Mouse (Mus musculus): Measurements from ENCODE around the gene Snd1.
A peak's percentile ranks its signal among the peaks of the same experiment; 100 is the strongest.
"Not testable (repeated sequence)": the region's sequence is repeated elsewhere in the genome, so short reads cannot be mapped to it uniquely, and the experiment has no call there.

Gene Snd1

DNA sequence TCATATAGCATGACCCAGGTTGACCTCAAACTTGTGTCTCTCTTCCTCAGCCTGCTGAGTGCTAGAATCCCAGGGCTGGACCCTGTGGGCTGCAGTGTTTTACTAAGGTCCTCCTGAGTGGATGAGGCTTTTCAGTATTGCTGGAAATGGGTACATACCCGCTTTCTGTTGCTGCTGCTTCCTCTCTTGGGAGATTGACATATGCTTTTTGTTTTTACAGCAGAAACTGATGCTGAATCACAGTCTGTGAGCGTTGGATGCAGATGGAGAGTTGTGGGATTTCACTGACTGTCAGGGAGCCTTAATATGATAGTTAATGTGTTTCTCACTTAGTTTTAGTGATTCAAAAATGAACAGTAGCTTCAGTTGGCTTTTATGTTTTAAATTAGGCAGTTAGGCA, 11.5 kb downstream of the Snd1 start:
- DNase-seq: no peak

- no peak for DNase-seq
These were observed 12.0 kb downstream of the Snd1 start for GRCm38 (mm10) chr6:28486905-28487304.

- no peak for DNase-seq
These were observed 13.4 kb downstream of the Snd1 start for GRCm38 (mm10) chr6:28488204-28488851.

DNA sequence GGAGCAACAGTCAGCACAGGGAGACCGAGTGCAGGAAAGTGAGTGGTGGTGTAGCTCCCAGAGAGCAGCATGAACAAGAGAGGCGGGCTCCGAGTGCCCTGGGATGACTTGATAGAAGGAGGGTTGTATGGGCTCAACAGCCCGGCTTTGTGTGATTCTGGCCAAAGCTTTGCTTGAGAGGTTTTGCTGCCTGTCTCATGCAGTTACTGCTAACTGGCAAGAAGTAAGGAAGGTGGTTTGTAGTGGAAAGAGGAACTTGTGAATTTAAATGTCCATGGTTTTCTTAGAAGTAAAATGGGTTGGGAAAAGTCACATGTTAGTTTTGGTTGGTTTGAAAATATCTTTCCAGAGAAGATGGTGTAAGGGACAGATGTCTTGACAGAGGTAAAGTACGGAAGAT, 15.7 kb downstream of the Snd1 start:
- no peak for DNase-seq

DNA sequence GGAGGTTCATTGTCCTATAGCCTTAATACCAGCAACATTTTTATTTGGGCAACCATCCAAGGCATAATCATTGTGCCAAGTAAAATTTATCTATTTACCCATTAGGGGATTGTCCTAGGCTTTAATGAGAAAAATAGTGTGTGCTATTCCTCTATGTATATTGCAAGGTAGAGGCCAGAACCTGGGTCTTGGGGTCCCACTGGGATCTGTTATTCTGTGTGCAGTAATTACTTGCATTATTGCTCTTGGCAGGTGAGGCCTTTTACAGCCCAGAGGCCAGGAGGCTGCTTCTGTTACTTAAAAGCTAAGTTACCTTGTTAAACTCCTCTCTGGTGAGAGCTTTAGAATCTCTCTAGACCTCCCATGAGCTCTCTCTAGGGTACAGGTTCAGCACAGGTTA, 16.3 kb downstream of the Snd1 start:
- DNase-seq: no peak

- DNase-seq: no peak
These were observed 22.9 kb downstream of the Snd1 start for GRCm38 (mm10) chr6:28497837-28498236.

- no peak for DNase-seq
These were observed 27.6 kb downstream of the Snd1 start for GRCm38 (mm10) chr6:28502576-28502975.

GRCm38 (mm10) chr6:28503148-28503547, 28.2 kb downstream of the Snd1 start:
- no peak for DNase-seq

DNA sequence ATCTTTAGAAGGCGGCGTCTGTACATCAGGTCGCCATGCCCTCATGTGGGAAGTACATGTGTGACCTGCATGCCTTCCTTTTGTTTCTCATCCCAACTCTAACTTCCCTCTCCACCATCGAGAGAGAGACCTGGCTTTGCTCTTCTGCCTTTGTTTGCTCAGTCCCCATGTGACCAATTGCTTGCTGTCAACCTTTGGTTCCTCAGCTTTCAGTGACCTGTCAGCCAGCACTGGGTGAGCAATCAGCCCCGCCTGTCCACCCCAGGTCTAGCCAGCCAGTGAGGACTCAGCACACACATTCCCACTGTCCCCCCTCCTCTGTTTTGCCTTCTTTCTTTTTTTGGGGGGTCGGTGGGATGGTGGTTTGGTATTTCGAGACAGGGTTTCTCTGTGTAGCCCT, 29.7 kb downstream of the Snd1 start:
- no peak for DNase-seq

- no peak for DNase-seq
These were observed 32.8 kb downstream of the Snd1 start for GRCm38 (mm10) chr6:28507759-28508158.

DNA sequence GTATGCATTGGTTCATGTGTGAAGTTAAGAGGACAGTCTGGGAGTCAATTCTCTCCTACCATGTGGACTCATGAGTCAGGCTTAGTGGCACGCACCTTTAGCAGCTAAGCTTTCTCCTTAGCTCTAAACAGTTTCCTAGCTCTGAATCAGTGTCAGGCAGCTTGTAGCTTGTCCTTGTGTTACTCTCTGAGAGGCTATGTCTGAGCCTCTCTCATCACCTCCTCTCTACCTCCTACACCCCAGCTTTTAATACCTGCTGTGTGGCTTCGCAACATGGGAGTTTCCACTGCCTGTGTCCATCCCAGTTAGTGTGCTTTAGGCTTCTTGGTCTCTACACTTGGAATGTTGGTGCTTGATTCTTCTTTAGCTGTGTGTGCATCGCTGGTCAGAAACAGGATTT, 39.3 kb downstream of the Snd1 start:
- DNase-seq: no peak

GRCm38 (mm10) chr6:28514830-28515350, 40.0 kb downstream of the Snd1 start:
- no peak for DNase-seq

DNA sequence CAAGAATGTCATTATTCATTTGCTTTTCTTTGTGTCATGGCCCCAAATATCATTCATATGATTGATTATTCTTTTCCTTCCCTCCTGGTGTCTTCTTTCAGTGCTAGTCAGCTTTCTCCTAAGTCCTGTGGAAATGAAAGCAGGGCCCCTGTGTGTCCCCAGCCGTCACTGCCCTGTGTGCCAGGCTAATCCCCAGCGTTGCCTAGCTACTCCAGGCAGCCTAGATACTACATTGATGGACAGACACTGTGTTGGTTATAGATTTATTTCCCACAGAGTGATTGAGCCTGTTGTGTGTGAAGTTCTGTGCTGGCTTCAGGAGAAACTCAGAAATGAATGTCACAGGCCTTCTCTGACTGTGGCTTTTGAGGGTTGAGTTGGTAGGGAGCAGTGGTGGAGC, 41.7 kb downstream of the Snd1 start:
- DNase-seq: no peak

DNA sequence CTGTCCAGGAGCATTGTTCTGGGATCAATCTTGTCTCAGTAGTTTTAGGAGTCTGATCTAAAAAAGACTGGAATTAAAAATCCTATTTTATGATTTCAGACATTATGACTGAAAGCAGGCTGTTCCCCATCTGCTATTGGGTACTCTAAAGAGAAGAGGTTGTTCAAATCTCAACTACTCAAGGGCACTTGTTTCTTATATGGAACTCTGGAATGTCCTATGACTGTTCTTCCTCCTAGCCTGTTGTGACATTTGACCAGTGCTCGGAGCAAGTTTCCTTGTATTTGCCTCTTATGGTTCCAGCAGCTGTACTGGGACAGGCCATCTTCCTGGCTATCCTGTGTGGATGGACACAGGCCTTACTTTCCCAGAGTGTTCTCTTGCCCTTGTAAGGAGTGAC, 42.1 kb downstream of the Snd1 start:
- DNase-seq: no peak

- no peak for DNase-seq
These were observed 44.5 kb downstream of the Snd1 start for GRCm38 (mm10) chr6:28519426-28519825.

GRCm38 (mm10) chr6:28520787-28521186, 45.8 kb downstream of the Snd1 start:
- not testable (repeated sequence) for DNase-seq

DNA sequence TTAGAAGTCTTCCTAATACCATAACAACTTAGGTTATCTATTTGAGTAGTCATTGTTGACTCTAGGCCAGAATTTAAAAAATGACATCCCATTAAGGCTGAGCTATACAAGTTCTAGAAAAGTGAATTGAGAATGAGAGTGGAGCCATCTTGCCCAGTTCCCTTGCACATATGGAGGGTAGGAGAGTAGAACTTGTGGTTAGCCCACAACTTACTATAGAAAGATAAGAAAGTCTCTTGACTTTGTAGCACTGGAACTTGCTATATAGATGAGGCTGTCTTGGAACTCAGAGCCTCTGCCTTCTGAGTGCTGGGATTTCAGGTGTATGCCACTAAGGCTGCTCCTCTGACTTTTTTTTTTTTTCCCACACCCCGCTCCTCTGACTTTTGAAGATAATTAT, 46.5 kb downstream of the Snd1 start:
- no peak for DNase-seq

DNA sequence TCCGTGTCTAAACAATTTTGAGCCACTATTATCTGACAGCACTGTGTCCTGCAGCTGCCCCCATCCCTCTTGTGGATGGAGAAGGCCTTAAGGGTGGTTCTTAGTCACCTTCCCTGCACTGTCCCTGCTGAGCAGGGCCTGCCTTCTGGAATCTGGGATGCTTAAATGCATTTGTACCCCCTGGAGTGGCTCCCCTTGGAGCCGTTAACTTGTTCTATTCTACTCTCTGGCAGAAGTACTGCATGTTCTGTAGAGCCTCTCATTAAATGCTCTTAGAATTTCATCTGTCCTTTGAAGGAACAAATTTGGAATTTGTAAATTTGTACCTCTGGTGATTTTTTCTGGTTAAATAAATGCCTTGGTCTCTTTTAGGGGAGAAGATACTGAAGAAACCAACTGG, 50.6 kb downstream of the Snd1 start:
- DNase-seq: no peak

DNA sequence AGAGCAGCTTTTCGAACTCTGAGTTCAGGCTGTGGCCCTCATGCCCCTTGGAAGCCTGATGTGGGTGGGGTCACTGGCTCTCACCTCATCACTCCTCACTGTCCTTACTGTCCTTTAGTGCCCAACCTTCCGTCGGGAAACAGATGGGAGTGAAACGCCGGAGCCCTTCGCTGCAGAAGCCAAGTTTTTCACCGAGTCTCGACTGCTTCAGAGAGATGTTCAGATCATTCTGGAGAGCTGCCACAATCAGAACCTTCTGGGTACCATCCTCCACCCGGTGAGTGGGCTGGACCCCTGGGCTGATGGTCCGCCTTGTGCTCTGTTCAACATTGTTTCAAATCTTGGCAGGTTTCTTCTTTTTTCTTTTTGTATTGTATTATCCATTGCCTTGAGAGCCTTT, 52.5 kb downstream of the Snd1 start:
- no peak for DNase-seq

- no peak for DNase-seq
These were observed 53.3 kb downstream of the Snd1 start for GRCm38 (mm10) chr6:28528208-28528607.

GRCm38 (mm10) chr6:28536464-28536863, 61.5 kb downstream of the Snd1 start:
- no peak for DNase-seq

- peak; percentile 70 for DNase-seq
These were observed 63.0 kb downstream of the Snd1 start for GRCm38 (mm10) chr6:28537851-28538527.

DNA sequence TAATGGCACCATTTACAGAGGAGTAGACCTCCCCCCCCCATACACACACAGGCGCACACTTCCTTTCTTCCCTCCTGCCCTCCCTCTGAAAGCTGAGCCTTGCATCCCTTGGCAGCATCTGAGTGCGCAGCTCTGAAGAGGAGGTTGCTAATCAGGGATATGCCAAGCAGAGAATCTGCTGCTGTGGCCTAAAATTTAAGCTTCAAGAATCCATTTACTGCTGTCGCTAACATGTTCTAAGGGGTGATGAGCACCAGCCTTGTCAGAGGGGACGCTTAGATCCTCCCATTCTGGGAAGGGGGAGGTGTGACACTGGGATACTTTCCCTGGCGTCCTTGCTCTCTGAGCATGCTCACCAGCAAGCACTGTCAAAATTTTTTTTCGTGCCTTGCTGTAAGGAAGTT, 67.4 kb downstream of the Snd1 start:
- peak; percentile 65 for DNase-seq

DNA sequence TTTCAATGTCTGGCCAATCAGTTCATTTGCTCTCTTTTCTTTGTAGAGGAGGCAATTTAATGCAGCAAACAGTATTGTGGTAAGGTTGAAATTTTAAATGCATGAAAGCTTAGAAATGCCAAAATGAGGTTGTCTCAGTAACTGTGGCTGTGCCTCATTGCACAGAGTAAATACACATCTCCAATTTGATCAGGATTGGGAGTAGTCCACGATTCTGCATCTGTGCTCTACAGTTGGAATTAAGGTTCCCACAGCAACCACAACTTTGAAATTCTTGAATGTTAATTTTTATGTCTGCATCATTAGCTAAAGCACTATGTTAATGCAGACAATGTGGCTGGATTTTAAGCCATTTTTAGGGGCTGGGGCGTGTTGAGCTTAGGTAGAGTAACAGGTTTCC, 72.0 kb downstream of the Snd1 start:
- no peak for DNase-seq

DNA sequence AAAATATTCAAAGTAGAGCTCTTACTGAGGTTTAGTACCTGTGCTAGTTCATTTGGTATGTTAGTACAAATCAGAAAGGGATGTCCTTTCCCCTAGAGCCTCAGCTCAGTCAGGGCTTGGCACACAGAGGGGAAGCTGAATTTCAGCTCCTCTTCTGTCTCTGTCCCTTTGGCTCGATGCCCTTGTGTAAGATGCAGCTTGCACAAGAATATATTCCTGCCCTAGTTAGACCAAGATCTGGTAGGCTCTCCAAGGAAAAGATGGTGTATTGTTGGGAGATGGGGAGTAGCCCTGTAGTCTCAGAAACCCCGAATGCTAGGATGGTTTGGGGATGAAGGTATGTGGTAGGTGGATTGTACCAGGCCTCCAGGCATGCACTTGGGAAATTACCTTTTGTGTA, 74.4 kb downstream of the Snd1 start:
- no peak for DNase-seq

All from right cerebral cortex, postnatal 25 days (tissue).